Mouse (Mus musculus) ES-E14 (cell line): ENCODE measurements around the gene Isg20l2.

Experiments used
- HCFC1 ChIP-seq: IDR thresholded peaks from 2 replicates; pipeline ENCODE4 v1.6.1; 2012; ENCODE audit warnings: low read length, inconsistent platforms, borderline replicate concordance; ENCODE audit not compliant: insufficient read depth
- MAFK ChIP-seq: IDR thresholded peaks from 2 replicates; pipeline ENCODE4 v1.6.1; 2014; ENCODE audit warnings: mild to moderate bottlenecking, low read depth, low read length, inconsistent platforms; ENCODE audit not compliant: insufficient read depth
- ZNF384 ChIP-seq: IDR thresholded peaks from 2 replicates; pipeline ENCODE4 v1.6.1; 2012; ENCODE audit warnings: low read depth, low read length, inconsistent platforms

GRCm38 (mm10) chr3:87884291-87884690 is 45.8 kb upstream of the Isg20l2 start:
- TF ChIP-seq MAFK: no peak
- TF ChIP-seq ZNF384: no peak
- no peak for TF ChIP-seq HCFC1
